Mouse (Mus musculus) erythroblast, embryonic 14.5 days (primary cell): ENCODE results near the gene Adgrb2. TPM values are rescaled to one million over a fixed set of nuclear protein-coding genes. Genes with fewer than 3 reads are reported as not detected.

Source experiments
- H3K27me3 ChIP-seq: 2 replicates; pipeline ENCODE4 v1.6.1; 2012; ENCODE audit warnings: inconsistent platforms; ENCODE audit not compliant: control insufficient read depth
- H3K36me3 ChIP-seq: 2 replicates; pipeline ENCODE4 v1.6.1; 2012; ENCODE audit warnings: mild to moderate bottlenecking, inconsistent platforms; ENCODE audit not compliant: control insufficient read depth
- H3K4me1 ChIP-seq: 2 replicates; pipeline ENCODE4 v1.6.1; 2012; ENCODE audit warnings: inconsistent platforms; ENCODE audit not compliant: control insufficient read depth
- H3K4me3 ChIP-seq: replicated peaks from 2 replicates; pipeline ENCODE3; 2012; ENCODE audit warnings: moderate library complexity, mild to moderate bottlenecking, inconsistent platforms
- H3K9me3 ChIP-seq: 2 replicates; pipeline ENCODE4 v1.6.1; 2012; ENCODE audit warnings: low read length, inconsistent platforms, mixed read lengths; ENCODE audit not compliant: control insufficient read depth
- GATA1 ChIP-seq: IDR thresholded peaks from 2 replicates; pipeline ENCODE4 v1.6.1; 2012; ENCODE audit warnings: low read length, inconsistent platforms, mixed read lengths
- TAL1 ChIP-seq: IDR thresholded peaks from 3 replicates; pipeline ENCODE4 v1.6.1; 2012; ENCODE audit warnings: low read length, inconsistent platforms, mixed read lengths
- polyA plus RNA-seq: library from polyadenylated mRNA; stranded (reverse); fragments of >175 nt; gene quantifications from 2 replicates; pipeline ENCODE4 v1.2.3, GENCODE M21; 2012

The Adgrb2 gene
- polyA plus RNA-seq, 1 experiment, result not detected

- Histone ChIP-seq H3K4me3 (no peak overlapping the region), H3K27me3 (peaks cover 18% of the 10 kb centered on the region), H3K36me3 (no peaks in the 10 kb centered on the region), H3K9me3 (no peaks in the 10 kb centered on the region), H3K4me1 (no peaks in the 10 kb centered on the region)
- no peak for TF ChIP-seq TAL1
- no peak for TF ChIP-seq GATA1
These were observed 27.6 kb downstream of the Adgrb2 start for GRCm38 (mm10) chr4:130012234-130012633.

- TF ChIP-seq TAL1 (no peak), GATA1 (no peak)
- H3K4me3 ChIP-seq, result no peak overlapping the region
- H3K4me1 ChIP-seq, result no peaks in the 10 kb centered on the region
- H3K9me3 ChIP-seq, result no peaks in the 10 kb centered on the region
- no peaks in the 10 kb centered on the region for H3K36me3 ChIP-seq
- peaks cover 11% of the 10 kb centered on the region for H3K27me3 ChIP-seq
These were observed 28.4 kb downstream of the Adgrb2 start for GRCm38 (mm10) chr4:130013111-130013510.

GRCm38 (mm10) chr4:130016010-130016409, 31.3 kb downstream of the Adgrb2 start:
- H3K27me3 ChIP-seq, result no peaks in the 10 kb centered on the region
- TF ChIP-seq GATA1 (no peak), TAL1 (no peak)

GRCm38 (mm10) chr4:130017036-130017674, 32.5 kb downstream of the Adgrb2 start:
- TF ChIP-seq TAL1 (no peak), GATA1 (no peak)
- H3K9me3 ChIP-seq, result no peaks in the 10 kb centered on the region
- no peaks in the 10 kb centered on the region for H3K27me3 ChIP-seq

More at GRCm38 (mm10) chr4:130016010-130016409, 31.3 kb downstream of the Adgrb2 start:
- Histone ChIP-seq H3K4me3 (no peak overlapping the region), H3K9me3 (no peaks in the 10 kb centered on the region), H3K36me3 (no peaks in the 10 kb centered on the region), H3K4me1 (no peaks in the 10 kb centered on the region)

GRCm38 (mm10) chr4:130022952-130023351, 38.3 kb downstream of the Adgrb2 start:
- H3K27me3 ChIP-seq, result no peaks in the 10 kb centered on the region
- TF ChIP-seq TAL1 (no peak), GATA1 (no peak)
- no peak overlapping the region for H3K4me3 ChIP-seq
- no peaks in the 10 kb centered on the region for H3K4me1 ChIP-seq
- no peaks in the 10 kb centered on the region for H3K36me3 ChIP-seq
- H3K9me3 ChIP-seq, result no peaks in the 10 kb centered on the region

More at GRCm38 (mm10) chr4:130017036-130017674, 32.5 kb downstream of the Adgrb2 start:
- Histone ChIP-seq H3K36me3 (no peaks in the 10 kb centered on the region), H3K4me1 (no peaks in the 10 kb centered on the region), H3K4me3 (no peak overlapping the region)

GRCm38 (mm10) chr4:130023511-130024231, 39.0 kb downstream of the Adgrb2 start:
- no peaks in the 10 kb centered on the region for H3K9me3 ChIP-seq
- TF ChIP-seq TAL1, result no peak
- no peak for TF ChIP-seq GATA1
- H3K4me3 ChIP-seq, result no peak overlapping the region
- no peaks in the 10 kb centered on the region for H3K36me3 ChIP-seq
- H3K27me3 ChIP-seq, result no peaks in the 10 kb centered on the region
- no peaks in the 10 kb centered on the region for H3K4me1 ChIP-seq

- TF ChIP-seq TAL1 (no peak), GATA1 (no peak)
- H3K4me1 ChIP-seq, result no peaks in the 10 kb centered on the region
- H3K27me3 ChIP-seq, result no peaks in the 10 kb centered on the region
- H3K4me3 ChIP-seq, result no peak overlapping the region
- no peaks in the 10 kb centered on the region for H3K36me3 ChIP-seq
- no peaks in the 10 kb centered on the region for H3K9me3 ChIP-seq
These were observed 40.9 kb downstream of the Adgrb2 start for GRCm38 (mm10) chr4:130025544-130025943.

GRCm38 (mm10) chr4:130031146-130031545, 46.5 kb downstream of the Adgrb2 start:
- Histone ChIP-seq H3K27me3 (peaks cover 6% of the 10 kb centered on the region), H3K4me3 (no peak overlapping the region)
- TF ChIP-seq TAL1, result no peak
- no peak for TF ChIP-seq GATA1

GRCm38 (mm10) chr4:130033496-130033895, 48.8 kb downstream of the Adgrb2 start:
- H3K4me1 ChIP-seq, result no peaks in the 10 kb centered on the region
- peaks cover 6% of the 10 kb centered on the region for H3K27me3 ChIP-seq
- no peak overlapping the region for H3K4me3 ChIP-seq
- no peaks in the 10 kb centered on the region for H3K9me3 ChIP-seq
- TF ChIP-seq GATA1, result no peak
- TF ChIP-seq TAL1, result no peak
- no peaks in the 10 kb centered on the region for H3K36me3 ChIP-seq

More at GRCm38 (mm10) chr4:130031146-130031545, 46.5 kb downstream of the Adgrb2 start:
- H3K9me3 ChIP-seq, result no peaks in the 10 kb centered on the region
- no peaks in the 10 kb centered on the region for H3K36me3 ChIP-seq
- no peaks in the 10 kb centered on the region for H3K4me1 ChIP-seq
